Mouse (Mus musculus): ENCODE measurements around the gene Crip1.
"Not testable (repeated sequence)": the region's sequence is repeated elsewhere in the genome, so short reads cannot be mapped to it uniquely, and the experiment has no call there.

Gene Crip1

GRCm38 (mm10) chr12:113181020-113181419 lies 34.9 kb downstream of the Crip1 start:
- DNase-seq (ENCODE audit: low read depth, low spot score): no peak

- DNase-seq (ENCODE audit: low read depth, low spot score): peak; percentile 5
Observed at GRCm38 (mm10) chr12:113184945-113185344, 38.8 kb downstream of the Crip1 start.

- DNase-seq (ENCODE audit: low read depth, low spot score): peak; percentile 63
Observed at GRCm38 (mm10) chr12:113185442-113186291, 39.6 kb downstream of the Crip1 start, which contains the start of gene Tmem121. Tmem121 (plus strand) TSS chr12:113185930.

- DNase-seq (ENCODE audit: low read depth, low spot score): peak; percentile 20
Observed at GRCm38 (mm10) chr12:113186326-113187010, 40.4 kb downstream of the Crip1 start.

- peak; percentile 36 for DNase-seq (ENCODE audit: low read depth, low spot score)
Observed at GRCm38 (mm10) chr12:113187011-113187375, 40.9 kb downstream of the Crip1 start.

GRCm38 (mm10) chr12:113187584-113188295 lies 41.6 kb downstream of the Crip1 start:
- peak; percentile 95 for DNase-seq (ENCODE audit: low read depth, low spot score)

- DNase-seq (ENCODE audit: low read depth, low spot score): peak; percentile 10
Observed at GRCm38 (mm10) chr12:113188349-113189055, 42.4 kb downstream of the Crip1 start.

- DNase-seq (ENCODE audit: low read depth, low spot score): peak; percentile 38
Observed at GRCm38 (mm10) chr12:113193423-113193822, 47.3 kb downstream of the Crip1 start.

GRCm38 (mm10) chr12:113199132-113199531 lies 53.0 kb downstream of the Crip1 start:
- DNase-seq (ENCODE audit: low read depth, low spot score): not testable (repeated sequence)

GRCm38 (mm10) chr12:113201301-113201700 lies 55.2 kb downstream of the Crip1 start:
- DNase-seq (ENCODE audit: low read depth, low spot score): no peak

- DNase-seq (ENCODE audit: low read depth, low spot score): no peak
Observed at GRCm38 (mm10) chr12:113202008-113202407, 55.9 kb downstream of the Crip1 start.

Measured in brain, adult 2 months (tissue).